Mouse (Mus musculus) hindbrain, embryonic 10.5 days (tissue): ENCODE measurements around the gene Hoxc5. TPM values are rescaled to one million over a fixed set of nuclear protein-coding genes. Genes with fewer than 3 reads are reported as not detected.

ENCODE experiments used
- DNase-seq: peaks from one replicate; pipeline ENCODE4 v3.0.0-alpha.2; 2017; ENCODE audit warnings: low spot score
- H3K27ac ChIP-seq: fragments of 300-500 bp; sonication (generic); 2 replicates; pipeline ENCODE4 v1.5.1; 2016; ENCODE audit warnings: mild to moderate bottlenecking, moderate library complexity
- H3K27me3 ChIP-seq: fragments of 300-500 bp; sonication (generic); 2 replicates; pipeline ENCODE4 v1.6.1; 2016; ENCODE audit warnings: mild to moderate bottlenecking; ENCODE audit not compliant: poor library complexity, insufficient read depth, severe bottlenecking
- H3K36me3 ChIP-seq: fragments of 300-500 bp; sonication (generic); 2 replicates; pipeline ENCODE4 v1.6.1; 2016; ENCODE audit warnings: mild to moderate bottlenecking, moderate library complexity
- H3K4me1 ChIP-seq: fragments of 300-500 bp; sonication (generic); replicated peaks from 2 replicates; pipeline ENCODE4 v1.6.1; 2016; ENCODE audit warnings: mild to moderate bottlenecking
- H3K4me3 ChIP-seq: fragments of 300-500 bp; sonication (generic); 2 replicates; pipeline ENCODE4 v1.5.1; 2016; ENCODE audit warnings: mild to moderate bottlenecking, moderate library complexity
- H3K9me3 ChIP-seq: fragments of 300-500 bp; sonication (generic); 2 replicates; pipeline ENCODE4 v1.6.1; 2016; ENCODE audit warnings: mild to moderate bottlenecking, moderate library complexity
- WGBS: fragments of 180-500 bp; shearing (Covaris S2); methylation state at CpG from one replicate; pipeline ENCODE4 v1.1.7; 2016; 5-methylcytosine and 5-hydroxymethylcytosine counted together
- polyA plus RNA-seq: library from polyadenylated mRNA; unstranded; fragments of >200 nt; fragmentation: Nextera tagmentation; extraction: Ambion mirVana; gene quantifications from 2 replicates; pipeline ENCODE4 v1.2.1, GENCODE M21; 2016

The Hoxc5 gene
- polyA plus RNA-seq, 1 experiment from 2014 or later, result 10.8 TPM

- Histone ChIP-seq H3K9me3 (no peaks in the 10 kb centered on the region), H3K27me3 (peaks cover 100% of the 10 kb centered on the region), H3K4me3 (no peak overlapping the region), H3K27ac (no peak overlapping the region), H3K4me1 (no peaks in the 10 kb centered on the region; the same call in 1 of the 2 replicates), H3K36me3 (no peaks in the 10 kb centered on the region)
- WGBS, result 3% methylated on average over 6 of the region's 6 CpGs
- no peak for DNase-seq
Measured at GRCm38 (mm10) chr15:102953561-102953960, 13.7 kb upstream of the Hoxc5 start.

DNA sequence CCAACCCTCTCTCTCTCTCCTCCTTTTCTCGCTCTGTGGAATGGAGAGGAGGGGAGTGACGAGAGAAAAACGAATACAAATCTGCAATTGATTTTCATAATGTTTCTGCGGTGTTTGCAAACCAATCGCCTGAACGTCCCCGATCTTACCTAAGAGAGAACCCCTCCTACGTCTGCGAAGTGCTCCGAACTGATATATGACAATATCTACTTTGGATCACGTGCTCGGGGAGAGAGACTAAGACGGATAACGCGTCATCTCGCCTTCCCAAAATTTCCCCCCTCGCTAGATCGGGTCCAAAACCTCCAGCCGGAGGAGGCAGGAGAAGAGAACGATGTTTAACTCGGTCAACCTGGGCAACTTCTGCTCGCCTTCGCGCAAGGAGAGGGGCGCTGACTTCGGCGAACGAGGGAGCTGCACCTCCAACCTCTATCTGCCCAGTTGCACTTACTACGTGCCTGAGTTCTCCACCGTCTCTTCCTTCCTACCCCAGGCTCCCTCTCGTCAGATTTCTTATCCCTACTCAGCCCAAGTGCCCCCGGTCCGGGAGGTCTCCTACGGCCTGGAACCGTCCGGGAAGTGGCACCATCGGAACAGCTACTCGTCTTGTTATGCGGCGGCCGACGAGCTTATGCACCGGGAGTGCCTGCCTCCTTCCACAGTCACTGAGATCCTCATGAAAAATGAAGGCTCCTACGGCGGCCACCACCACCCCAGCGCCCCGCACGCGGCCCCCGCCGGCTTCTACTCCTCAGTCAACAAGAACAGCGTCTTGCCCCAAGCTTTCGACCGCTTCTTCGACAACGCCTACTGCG lies 12.8 kb upstream of the Hoxc5 start, which contains the start of gene Hoxc11:
TSS of gene Hoxc11 (plus strand) at position 236 of the 815 bp plus-strand sequence.
- WGBS, result under 1% methylated on average over 57 of the region's 57 CpGs
- peak; percentile 61 for DNase-seq
- Histone ChIP-seq H3K4me1 (no peaks in the 10 kb centered on the region; the same call in 1 of the 2 replicates), H3K4me3 (no peak within 1 kb of the TSS), H3K27ac (no peak within 1 kb of the TSS), H3K27me3 (peaks cover 100% of the 10 kb centered on the region), H3K9me3 (no peaks in the 10 kb centered on the region), H3K36me3 (no peaks in the 10 kb centered on the region)

DNA sequence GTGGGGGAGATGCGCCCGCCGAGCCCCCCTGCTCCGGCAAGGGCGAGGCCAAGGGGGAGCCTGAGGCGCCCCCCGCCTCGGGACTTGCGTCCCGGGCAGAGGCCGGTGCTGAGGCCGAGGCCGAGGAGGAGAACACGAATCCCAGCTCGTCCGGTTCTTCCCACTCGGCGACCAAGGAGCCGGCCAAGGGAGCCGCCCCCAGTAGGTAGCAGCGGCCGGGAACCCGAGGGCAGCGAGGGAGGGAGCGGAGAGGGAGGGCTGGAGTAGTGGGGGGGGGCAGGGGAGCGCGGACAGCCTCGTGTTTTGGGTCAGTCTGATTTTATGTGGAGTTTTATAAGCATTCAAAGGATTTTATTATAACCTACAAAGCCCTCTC lies 12.2 kb upstream of the Hoxc5 start:
- Histone ChIP-seq H3K9me3 (no peaks in the 10 kb centered on the region), H3K4me1 (no peaks in the 10 kb centered on the region; the same call in 1 of the 2 replicates), H3K27ac (no peak overlapping the region), H3K4me3 (no peak overlapping the region), H3K36me3 (no peaks in the 10 kb centered on the region), H3K27me3 (peaks cover 100% of the 10 kb centered on the region)
- WGBS, result under 1% methylated on average over 28 of the region's 28 CpGs
- DNase-seq, result no peak

- no peaks in the 10 kb centered on the region for H3K36me3 ChIP-seq
- WGBS, result under 1% methylated on average over 40 of the region's 40 CpGs
- H3K4me1 ChIP-seq, result no peaks in the 10 kb centered on the region; the same call in 1 of the 2 replicates
- H3K9me3 ChIP-seq, result no peaks in the 10 kb centered on the region
- peaks cover 100% of the 10 kb centered on the region for H3K27me3 ChIP-seq
- DNase-seq, result peak; percentile 75
- no peak overlapping the region for H3K4me3 ChIP-seq
- no peak overlapping the region for H3K27ac ChIP-seq
Measured at GRCm38 (mm10) chr15:102955833-102956640, 11.2 kb upstream of the Hoxc5 start.

DNA sequence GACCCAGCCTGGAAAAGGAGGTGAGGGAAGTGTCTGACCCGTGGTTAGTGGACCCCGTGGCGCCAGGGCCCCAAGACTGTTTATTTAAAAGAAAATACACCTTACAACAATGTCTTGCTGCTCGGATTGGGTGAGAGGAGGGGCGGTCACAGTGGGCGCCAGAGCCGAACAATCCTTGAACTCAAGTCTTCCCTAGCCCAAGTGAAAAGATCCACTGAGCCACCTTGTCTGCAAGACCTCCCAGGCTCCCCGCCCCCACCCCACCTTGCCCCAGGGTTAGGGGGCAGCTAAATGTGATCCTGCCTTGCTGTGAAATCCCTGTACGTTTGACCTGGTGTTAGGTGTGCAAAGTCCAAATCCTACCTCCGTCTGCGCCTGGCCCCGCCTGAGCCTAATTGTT lies 10.3 kb upstream of the Hoxc5 start:
- peaks cover 100% of the 10 kb centered on the region for H3K27me3 ChIP-seq
- no peak overlapping the region for H3K4me3 ChIP-seq
- no peaks in the 10 kb centered on the region for H3K9me3 ChIP-seq
- H3K4me1 ChIP-seq, result no peaks in the 10 kb centered on the region; the same call in 1 of the 2 replicates
- WGBS, result under 1% methylated on average over 12 of the region's 12 CpGs
- no peaks in the 10 kb centered on the region for H3K36me3 ChIP-seq
- no peak for DNase-seq
- no peak overlapping the region for H3K27ac ChIP-seq

- under 1% methylated on average over 13 of the region's 13 CpGs for WGBS
- H3K27me3 ChIP-seq, result peaks cover 100% of the 10 kb centered on the region
- no peaks in the 10 kb centered on the region for H3K36me3 ChIP-seq
- no peaks in the 10 kb centered on the region for H3K9me3 ChIP-seq
- H3K4me1 ChIP-seq, result no peaks in the 10 kb centered on the region; the same call in 1 of the 2 replicates
- no peak overlapping the region for H3K4me3 ChIP-seq
- no peak overlapping the region for H3K27ac ChIP-seq
- no peak for DNase-seq
Measured at GRCm38 (mm10) chr15:102959663-102960191, 7.5 kb upstream of the Hoxc5 start.

GRCm38 (mm10) chr15:102961728-102962127 lies 5.5 kb upstream of the Hoxc5 start:
- Histone ChIP-seq H3K4me1 (no peaks in the 10 kb centered on the region; the same call in 1 of the 2 replicates), H3K4me3 (no peak overlapping the region), H3K9me3 (no peaks in the 10 kb centered on the region), H3K27me3 (peaks cover 100% of the 10 kb centered on the region), H3K27ac (no peak overlapping the region), H3K36me3 (no peaks in the 10 kb centered on the region)
- 6% methylated on average over 6 of the region's 6 CpGs for WGBS
- DNase-seq, result no peak

GRCm38 (mm10) chr15:102962492-102962891 lies 4.8 kb upstream of the Hoxc5 start:
- Histone ChIP-seq H3K9me3 (no peaks in the 10 kb centered on the region), H3K27ac (no peak overlapping the region), H3K4me3 (no peak overlapping the region), H3K27me3 (peaks cover 100% of the 10 kb centered on the region), H3K4me1 (no peaks in the 10 kb centered on the region; the same call in 1 of the 2 replicates), H3K36me3 (no peaks in the 10 kb centered on the region)
- peak; percentile 53 for DNase-seq
- 2% methylated on average over 13 of the region's 13 CpGs for WGBS

DNA sequence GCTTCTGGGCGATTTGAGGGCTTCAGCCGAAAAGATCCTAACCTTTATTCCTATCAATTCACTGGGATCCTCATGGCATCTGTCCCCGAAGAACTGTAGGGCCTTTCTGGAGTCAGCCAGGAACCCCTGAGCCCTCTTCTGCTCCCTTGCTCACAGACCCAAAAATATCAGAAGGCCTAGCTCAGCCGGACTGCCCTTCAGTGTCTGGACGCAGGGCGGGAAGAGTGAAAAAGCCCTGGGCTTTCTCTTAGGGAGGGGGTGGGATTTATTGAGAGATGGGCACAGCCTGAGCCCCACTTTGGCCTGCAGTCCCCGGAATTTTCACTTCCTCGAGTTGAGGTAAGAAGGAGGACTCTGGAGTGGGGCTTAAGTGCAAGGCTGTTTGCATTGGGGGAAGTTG lies 4.0 kb upstream of the Hoxc5 start:
- no peak overlapping the region for H3K27ac ChIP-seq
- H3K4me1 ChIP-seq, result no peaks in the 10 kb centered on the region; the same call in 1 of the 2 replicates

GRCm38 (mm10) chr15:102963671-102964640 lies 3.3 kb upstream of the Hoxc5 start:
- peak; percentile 75 for DNase-seq
- no peaks in the 10 kb centered on the region; the same call in 1 of the 2 replicates for H3K4me1 ChIP-seq
- H3K9me3 ChIP-seq, result no peaks in the 10 kb centered on the region
- WGBS, result 1% methylated on average over 28 of the region's 28 CpGs
- H3K27ac ChIP-seq, result no peak overlapping the region
- H3K27me3 ChIP-seq, result peaks cover 100% of the 10 kb centered on the region
- no peak overlapping the region for H3K4me3 ChIP-seq
- no peaks in the 10 kb centered on the region for H3K36me3 ChIP-seq

More for the DNA sequence above, 4.0 kb upstream of the Hoxc5 start:
- Histone ChIP-seq H3K4me3 (no peak overlapping the region), H3K36me3 (no peaks in the 10 kb centered on the region), H3K9me3 (no peaks in the 10 kb centered on the region), H3K27me3 (peaks cover 100% of the 10 kb centered on the region)
- DNase-seq, result no peak
- 2% methylated on average over 8 of the region's 8 CpGs for WGBS

DNA sequence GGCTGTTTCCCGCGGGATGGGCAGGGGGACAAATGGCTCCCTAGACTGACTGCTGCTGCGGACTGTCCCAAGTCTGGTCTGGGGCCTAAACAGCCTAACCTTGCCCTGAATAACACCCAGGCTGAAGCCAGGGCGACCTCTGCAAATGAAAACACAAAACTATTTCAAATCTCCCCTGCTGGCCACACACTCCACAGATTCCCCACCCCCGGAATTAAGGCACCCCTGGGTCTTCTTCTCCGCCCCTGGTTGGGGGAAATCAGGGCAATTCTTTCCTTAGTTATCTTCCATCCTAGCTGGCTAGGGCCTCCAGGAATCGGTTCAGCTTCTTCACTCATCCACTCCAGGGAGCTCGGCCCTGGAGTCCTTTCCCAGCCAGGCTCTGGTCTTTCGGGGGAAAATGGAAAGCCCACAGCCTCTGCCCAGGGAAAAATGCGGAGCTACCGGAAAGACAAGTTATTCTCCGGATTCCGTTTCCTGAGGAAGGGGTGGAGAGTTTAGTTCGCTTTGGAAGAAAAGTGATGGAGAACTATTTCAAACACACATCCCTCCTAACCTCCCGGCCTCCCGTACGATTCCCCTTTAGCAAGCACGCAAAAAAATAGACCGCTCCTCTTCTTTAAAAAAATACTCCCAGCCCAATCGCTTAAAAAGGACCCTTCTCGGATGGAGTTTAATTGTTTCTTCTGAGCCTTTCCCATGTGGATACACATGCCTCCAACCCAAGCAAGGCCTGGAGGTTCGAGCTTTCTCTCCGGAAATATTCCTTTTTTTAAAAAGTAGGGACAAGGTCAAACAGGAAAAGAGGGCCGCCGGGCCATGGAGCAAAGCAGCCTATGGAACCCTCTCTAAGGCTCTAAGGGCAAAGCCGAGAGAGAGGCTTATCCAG lies 2.0 kb upstream of the Hoxc5 start:
- no peaks in the 10 kb centered on the region; the same call in 1 of the 2 replicates for H3K4me1 ChIP-seq
- H3K4me3 ChIP-seq, result no peak overlapping the region
- WGBS, result 2% methylated on average over 26 of the region's 26 CpGs
- no peaks in the 10 kb centered on the region for H3K9me3 ChIP-seq
- no peaks in the 10 kb centered on the region for H3K36me3 ChIP-seq
- H3K27ac ChIP-seq, result no peak overlapping the region
- DNase-seq, result no peak
- peaks cover 100% of the 10 kb centered on the region for H3K27me3 ChIP-seq
